Mouse (Mus musculus): ENCODE measurements around the gene Cby1. TPM values are rescaled to one million over a fixed set of nuclear protein-coding genes. Genes with fewer than 3 reads are reported as not detected.

Cby1 gene
- polyA plus RNA-seq, 1 experiment from 2014 or later = 99.6 TPM

Other genes starting within 250 kb of the Cby1 start
- gene Csnk1e, start 203.6 kb upstream of the Cby1 start, polyA plus RNA-seq (2015; fragmentation: Nextera tagmentation; extraction: Ambion mirVana) = 284 and 297 TPM in 2 replicates
- gene Kcnj4, start 154.0 kb upstream of the Cby1 start, polyA plus RNA-seq (2015; fragmentation: Nextera tagmentation; extraction: Ambion mirVana) = 0.10 TPM in 1 of 2 replicates, not detected in the other
- gene Kdelr3, start 142.8 kb upstream of the Cby1 start, polyA plus RNA-seq (2015; fragmentation: Nextera tagmentation; extraction: Ambion mirVana) = 9.0 and 11.0 TPM in 2 replicates
- gene Ddx17, start 112.5 kb upstream of the Cby1 start, polyA plus RNA-seq (2015; fragmentation: Nextera tagmentation; extraction: Ambion mirVana) = 57.8 and 63.3 TPM in 2 replicates
- 0.56 and 0.98 TPM in 2 replicates for gene Dmc1, start 54.1 kb upstream of the Cby1 start, polyA plus RNA-seq (2015; fragmentation: Nextera tagmentation; extraction: Ambion mirVana)
- 5.1 and 6.6 TPM in 2 replicates for gene Fam227a, start 243 bp upstream of the Cby1 start, polyA plus RNA-seq (2015; fragmentation: Nextera tagmentation; extraction: Ambion mirVana)
- gene Tomm22, start 11.7 kb downstream of the Cby1 start, polyA plus RNA-seq (2015; fragmentation: Nextera tagmentation; extraction: Ambion mirVana) = 222 and 226 TPM in 2 replicates
- 22.8 and 24.0 TPM in 2 replicates for gene Josd1, start 28.7 kb downstream of the Cby1 start, polyA plus RNA-seq (2015; fragmentation: Nextera tagmentation; extraction: Ambion mirVana)
- gene Gtpbp1, start 31.6 kb downstream of the Cby1 start, polyA plus RNA-seq (2015; fragmentation: Nextera tagmentation; extraction: Ambion mirVana) = 53.7 and 57.4 TPM in 2 replicates
- gene Sun2, start 83.3 kb downstream of the Cby1 start, polyA plus RNA-seq (2015; fragmentation: Nextera tagmentation; extraction: Ambion mirVana) = 7.6 and 9.3 TPM in 2 replicates
- gene Dnal4, start 118.7 kb downstream of the Cby1 start, polyA plus RNA-seq (2015; fragmentation: Nextera tagmentation; extraction: Ambion mirVana) = 80.6 and 81.1 TPM in 2 replicates
- gene Nptxr, start 145.6 kb downstream of the Cby1 start, polyA plus RNA-seq (2015; fragmentation: Nextera tagmentation; extraction: Ambion mirVana) = 52.0 and 54.8 TPM in 2 replicates
- 0.42 and 0.98 TPM in 2 replicates for gene Npcd, start 175.0 kb downstream of the Cby1 start, polyA plus RNA-seq (2015; fragmentation: Nextera tagmentation; extraction: Ambion mirVana)
- gene Cbx6, start 175.5 kb downstream of the Cby1 start, polyA plus RNA-seq (2015; fragmentation: Nextera tagmentation; extraction: Ambion mirVana) = 70.6 and 75.7 TPM in 2 replicates
- 3.5 and 4.0 TPM in 2 replicates for gene Apobec3, start 232.5 kb downstream of the Cby1 start, polyA plus RNA-seq (2015; fragmentation: Nextera tagmentation; extraction: Ambion mirVana)

All from midbrain, embryonic 15.5 days (tissue).